Mouse (Mus musculus): Measurements from ENCODE around the gene Prok2. TPM values are rescaled to one million over a fixed set of nuclear protein-coding genes. Genes with fewer than 3 reads are reported as not detected.

Gene Prok2
- polyA plus RNA-seq, 1 experiment from 2014 or later, result 0.12 TPM

- H3K9ac ChIP-seq, result peak overlapping the region; percentile 88
- H3K36me3 ChIP-seq, result no peaks in the 10 kb centered on the region
- H3K4me3 ChIP-seq, result peak overlapping the region; percentile 73
- H3K9me3 ChIP-seq, result no peaks in the 10 kb centered on the region
- WGBS, result 33% methylated on average over 16 of the region's 16 CpGs
- peak overlapping the region; percentile 92 for H3K4me2 ChIP-seq
- no peak for ATAC-seq (ENCODE audit: low FRiP score)
- peaks cover 34% of the 10 kb centered on the region for H3K27me3 ChIP-seq
- 0 out of 2 replicates have a peak overlapping the region, but pooled peaks have one; percentile 4 for H3K27ac ChIP-seq
- H3K4me1 ChIP-seq (replicated peaks), result peaks cover 66% of the 10 kb centered on the region
These were observed 60.5 kb downstream of the Prok2 start for GRCm38 (mm10) chr6:99665457-99666317.

GRCm38 (mm10) chr6:99663232-99663631, 63.0 kb downstream of the Prok2 start:
- no peak overlapping the region for H3K4me2 ChIP-seq
- 75% methylated on average over 8 of the region's 8 CpGs for WGBS
- no peak overlapping the region for H3K27ac ChIP-seq
- no peak overlapping the region for H3K9ac ChIP-seq
- H3K36me3 ChIP-seq, result no peaks in the 10 kb centered on the region
- H3K9me3 ChIP-seq, result no peaks in the 10 kb centered on the region
- peaks cover 38% of the 10 kb centered on the region for H3K27me3 ChIP-seq
- H3K4me1 ChIP-seq (replicated peaks), result peaks cover 48% of the 10 kb centered on the region
- ATAC-seq (ENCODE audit: low FRiP score), result no peak
- no peak overlapping the region for H3K4me3 ChIP-seq

Other genes starting within 250 kb of the Prok2 start
- gene Foxp1, start 203.7 kb downstream of the Prok2 start, polyA plus RNA-seq (2015; fragmentation: Nextera tagmentation; extraction: Ambion mirVana), result 64.7 and 66.6 TPM in 2 replicates
- gene Eif4e3, start 59.6 kb downstream of the Prok2 start, polyA plus RNA-seq (2015; fragmentation: Nextera tagmentation; extraction: Ambion mirVana), result 7.5 and 7.8 TPM in 2 replicates
- 2.7 and 3.2 TPM in 2 replicates for gene Gm20696, start 59.6 kb downstream of the Prok2 start, polyA plus RNA-seq (2015; fragmentation: Nextera tagmentation; extraction: Ambion mirVana)
- 9.8 and 10.2 TPM in 2 replicates for gene Gpr27, start 33.7 kb downstream of the Prok2 start, polyA plus RNA-seq (2015; fragmentation: Nextera tagmentation; extraction: Ambion mirVana)